Mouse (Mus musculus): ENCODE measurements at regions not wholly inside any gene's neighbourhood (a gene's known extent, or its start where the extent isn't known, plus 50 kb on each side); places are given as distances from the start of the nearest gene placed in this dataset.

DNA sequence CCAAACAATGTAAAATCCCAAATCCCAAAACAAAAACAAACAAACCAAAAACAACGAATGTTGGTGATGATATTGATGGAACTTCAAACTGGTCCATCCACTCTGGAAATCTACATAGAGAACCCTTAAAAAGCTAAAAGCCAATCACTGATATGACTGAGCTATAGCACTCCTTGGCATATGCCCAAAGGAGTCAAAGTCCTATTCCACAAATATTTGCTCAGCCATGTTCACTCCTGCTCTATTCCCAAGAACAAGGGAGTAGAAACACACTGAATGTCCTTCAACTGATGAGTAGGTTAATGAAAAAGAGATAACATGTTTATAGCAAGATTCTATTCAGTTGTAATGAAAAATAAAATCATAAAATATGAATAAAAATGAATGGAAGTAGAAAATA, 63.0 kb upstream of the B430305J03Rik start:
- TF ChIP-seq POLR2A (IDR thresholded peaks at IDR 0.05; ENCODE audit: extremely low read depth, insufficient read depth, low read length) = no peak
- TF ChIP-seq CTCF (IDR thresholded peaks at IDR 0.05; ENCODE audit: extremely low read depth, insufficient read depth, low read length) = no peak
- H3K4me3 ChIP-seq (ENCODE audit: insufficient read depth, low read length) = no peak overlapping the region
- H3K27ac ChIP-seq (ENCODE audit: insufficient read depth, low read length) = no peak overlapping the region

DNA sequence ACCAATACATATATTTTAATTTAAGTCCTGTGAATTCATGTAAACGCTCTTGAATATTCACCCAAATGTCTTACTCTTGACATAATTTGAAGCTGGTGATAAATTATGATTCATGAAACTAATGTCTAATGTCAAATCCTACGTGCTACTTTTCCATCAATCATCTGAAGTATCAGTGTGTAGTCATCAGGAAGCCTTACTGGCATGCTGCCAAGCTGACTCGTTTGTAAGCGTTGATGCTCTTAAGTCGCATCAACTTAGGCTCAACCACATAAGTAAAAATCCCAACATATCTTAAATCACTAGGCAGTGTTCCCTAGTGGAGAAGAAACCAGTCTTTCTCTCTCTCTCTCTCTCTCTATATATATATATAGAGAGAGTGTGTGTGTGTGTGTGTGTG, 58.2 kb upstream of the B430305J03Rik start:
- no peak overlapping the region for H3K4me3 ChIP-seq (ENCODE audit: insufficient read depth, low read length)
- TF ChIP-seq CTCF (IDR thresholded peaks at IDR 0.05; ENCODE audit: extremely low read depth, insufficient read depth, low read length) (no peak), POLR2A (IDR thresholded peaks at IDR 0.05; ENCODE audit: extremely low read depth, insufficient read depth, low read length) (no peak)
- no peak overlapping the region for H3K27ac ChIP-seq (ENCODE audit: insufficient read depth, low read length)
- H3K4me1 ChIP-seq (ENCODE audit: control insufficient read depth, insufficient read depth, low read length) = peaks cover 1% of the 10 kb centered on the region; the same call in 1 of the 2 replicates

More for the DNA sequence above, 63.0 kb upstream of the B430305J03Rik start:
- H3K4me1 ChIP-seq (ENCODE audit: control insufficient read depth, insufficient read depth, low read length) = no peaks in the 10 kb centered on the region

- Histone ChIP-seq H3K27ac (ENCODE audit: insufficient read depth, low read length) (no peak overlapping the region), H3K4me1 (ENCODE audit: control insufficient read depth, insufficient read depth, low read length) (peaks cover 1% of the 10 kb centered on the region; the same call in 1 of the 2 replicates), H3K4me3 (ENCODE audit: insufficient read depth, low read length) (no peak overlapping the region)
- TF ChIP-seq POLR2A (IDR thresholded peaks at IDR 0.05; ENCODE audit: extremely low read depth, insufficient read depth, low read length) (no peak), CTCF (IDR thresholded peaks at IDR 0.05; ENCODE audit: extremely low read depth, insufficient read depth, low read length) (no peak)
Measured at GRCm38 (mm10) chr3:61419706-61420105, 54.0 kb upstream of the B430305J03Rik start.

DNA sequence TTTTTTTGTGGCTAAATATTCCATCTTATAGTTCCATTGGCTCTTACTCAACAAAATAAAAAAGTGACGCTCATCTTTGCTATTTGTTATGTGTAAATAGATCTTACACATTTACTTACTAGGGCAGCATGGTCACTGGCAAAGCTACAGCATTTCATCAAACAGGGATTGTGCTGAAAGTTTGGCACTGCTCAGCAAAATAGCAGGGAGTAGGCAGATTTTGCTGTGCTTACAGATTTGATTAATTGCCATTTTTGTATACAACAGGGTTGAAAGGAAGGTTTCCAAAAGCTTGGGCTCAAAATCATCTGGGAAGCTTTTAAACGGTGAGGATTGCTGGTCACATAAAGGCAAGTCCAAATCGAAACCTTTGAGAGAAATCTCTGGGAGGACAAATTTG, 52.3 kb upstream of the B430305J03Rik start:
- no peak overlapping the region for H3K4me3 ChIP-seq (ENCODE audit: insufficient read depth, low read length)
- TF ChIP-seq CTCF (IDR thresholded peaks at IDR 0.05; ENCODE audit: extremely low read depth, insufficient read depth, low read length) (no peak), POLR2A (IDR thresholded peaks at IDR 0.05; ENCODE audit: extremely low read depth, insufficient read depth, low read length) (no peak)
- H3K4me1 ChIP-seq (ENCODE audit: control insufficient read depth, insufficient read depth, low read length) = peaks cover 1% of the 10 kb centered on the region; the same call in 1 of the 2 replicates
- H3K27ac ChIP-seq (ENCODE audit: insufficient read depth, low read length) = no peak overlapping the region

Measured in cortical plate, adult 2 months (tissue).